Mouse (Mus musculus) induced T-regulatory cell, adult 2 months (primary cell): ENCODE measurements at regions not wholly inside any gene's neighbourhood (a gene's known extent, or its start where the extent isn't known, plus 50 kb on each side); places are given as distances from the start of the nearest gene placed in this dataset.
"Not testable (repeated sequence)": the region's sequence is repeated elsewhere in the genome, so short reads cannot be mapped to it uniquely, and the experiment has no call there.

Experiments
- DNase-seq: peaks from one replicate; pipeline ENCODE4 v3.0.0-alpha.2; 2012; ENCODE audit warnings: low read depth

- DNase-seq: no peak
Measured at GRCm38 (mm10) chr11:111961846-111962245, 820.2 kb upstream of the Sox9 start.

- DNase-seq: no peak
Measured at GRCm38 (mm10) chr11:111964066-111964465, 818.0 kb upstream of the Sox9 start.

- DNase-seq: no peak
Measured at GRCm38 (mm10) chr11:111966401-111966800, 815.6 kb upstream of the Sox9 start.

- DNase-seq: no peak
Measured at GRCm38 (mm10) chr11:111971001-111971400, 811.0 kb upstream of the Sox9 start.

GRCm38 (mm10) chr11:111978667-111979066 lies 803.4 kb upstream of the Sox9 start:
- DNase-seq: no peak

- DNase-seq: no peak
Measured at GRCm38 (mm10) chr11:111996395-111996794, 785.6 kb upstream of the Sox9 start.

- not testable (repeated sequence) for DNase-seq
Measured at GRCm38 (mm10) chr11:112010848-112011247, 771.2 kb upstream of the Sox9 start.

- DNase-seq: no peak
Measured at GRCm38 (mm10) chr11:112017906-112018305, 764.1 kb upstream of the Sox9 start.

- DNase-seq: no peak
Measured at GRCm38 (mm10) chr11:112028031-112028430, 754.0 kb upstream of the Sox9 start.

- no peak for DNase-seq
Measured at GRCm38 (mm10) chr11:112038741-112039140, 743.3 kb upstream of the Sox9 start.

- DNase-seq: no peak
Measured at GRCm38 (mm10) chr11:112044455-112044854, 737.6 kb upstream of the Sox9 start.

- no peak for DNase-seq
Measured at GRCm38 (mm10) chr11:112045353-112045752, 736.7 kb upstream of the Sox9 start.

- no peak for DNase-seq
Measured at GRCm38 (mm10) chr11:112050362-112050761, 731.7 kb upstream of the Sox9 start.

GRCm38 (mm10) chr11:112055591-112055990 lies 726.4 kb upstream of the Sox9 start:
- no peak for DNase-seq

GRCm38 (mm10) chr11:112067176-112067575 lies 714.8 kb upstream of the Sox9 start:
- peak; percentile 5 for DNase-seq

- DNase-seq: no peak
Measured at GRCm38 (mm10) chr11:112068821-112069220, 713.2 kb upstream of the Sox9 start.

- DNase-seq: no peak
Measured at GRCm38 (mm10) chr11:112071571-112071970, 710.5 kb upstream of the Sox9 start.

GRCm38 (mm10) chr11:112081386-112081785 lies 700.6 kb upstream of the Sox9 start:
- no peak for DNase-seq

GRCm38 (mm10) chr11:112083019-112083418 lies 699.0 kb upstream of the Sox9 start:
- DNase-seq: no peak

GRCm38 (mm10) chr11:112092168-112092567 lies 689.9 kb upstream of the Sox9 start:
- DNase-seq: no peak

- no peak for DNase-seq
Measured at GRCm38 (mm10) chr11:112095009-112095408, 687.0 kb upstream of the Sox9 start.

- no peak for DNase-seq
Measured at GRCm38 (mm10) chr11:112098161-112098560, 683.9 kb upstream of the Sox9 start.

- DNase-seq: peak; percentile 5
Measured at GRCm38 (mm10) chr11:112103252-112103651, 678.8 kb upstream of the Sox9 start.

- DNase-seq: no peak
Measured at GRCm38 (mm10) chr11:112106891-112107290, 675.1 kb upstream of the Sox9 start.

- DNase-seq: no peak
Measured at GRCm38 (mm10) chr11:112107314-112107713, 674.7 kb upstream of the Sox9 start.
